Mouse (Mus musculus): Measurements from ENCODE around the gene Jak1.

Jak1 gene

GRCm38 (mm10) chr4:101165776-101166175 lies 99.3 kb downstream of the Jak1 start:
- in situ Hi-C loops (cut with MboI; ENCODE audit: unreplicated experiment in 2 of 2) = loop anchor here (5.0 to 25.0 kb wide), 6 partner anchors 157 to 1221 kb away; partner anchors contain the start of gene Leprot (in 2 of the 2)

DNA sequence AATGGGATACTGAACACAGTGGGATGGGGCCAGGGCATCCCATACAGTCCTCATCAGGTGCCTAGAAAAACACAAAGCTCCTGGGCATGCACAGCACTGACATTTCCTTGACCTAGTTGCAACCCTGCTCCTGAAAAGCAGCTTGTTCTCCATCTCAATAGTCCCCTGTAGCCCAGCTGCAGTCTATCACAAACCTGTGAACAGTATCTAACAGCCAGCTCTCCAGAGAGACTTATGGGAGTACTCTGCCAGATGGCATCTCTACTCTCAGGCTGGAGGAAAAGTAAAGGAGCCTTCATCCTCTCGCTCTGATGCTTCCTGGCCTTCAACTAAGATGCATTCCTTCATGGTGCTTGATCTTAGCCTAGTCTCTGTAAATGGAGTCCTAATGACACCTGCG lies 100.4 kb downstream of the Jak1 start:
- in situ Hi-C loops (cut with MboI; ENCODE audit: unreplicated experiment in 2 of 2) = loop anchor here (5.0 to 25.0 kb wide), 6 partner anchors 158 to 1220 kb away; partner anchors contain the start of gene Leprot (in 2 of the 2)

GRCm38 (mm10) chr4:101164189-101164588 lies 100.9 kb downstream of the Jak1 start:
- in situ Hi-C loops (cut with MboI; ENCODE audit: unreplicated experiment in 2 of 2) = loop anchor here (10.0 to 25.0 kb wide), 4 partner anchors 291 to 1219 kb away; partner anchors contain the start of gene Leprot (in 2 of the 2)

- in situ Hi-C loops (cut with MboI; ENCODE audit: unreplicated experiment in 2 of 2) = loop anchor here (10.0 to 25.0 kb wide), 4 partner anchors 294 to 1216 kb away; partner anchors contain the start of gene Leprot (in 2 of the 2)
These were observed 104.3 kb downstream of the Jak1 start for GRCm38 (mm10) chr4:101160821-101161220.

DNA sequence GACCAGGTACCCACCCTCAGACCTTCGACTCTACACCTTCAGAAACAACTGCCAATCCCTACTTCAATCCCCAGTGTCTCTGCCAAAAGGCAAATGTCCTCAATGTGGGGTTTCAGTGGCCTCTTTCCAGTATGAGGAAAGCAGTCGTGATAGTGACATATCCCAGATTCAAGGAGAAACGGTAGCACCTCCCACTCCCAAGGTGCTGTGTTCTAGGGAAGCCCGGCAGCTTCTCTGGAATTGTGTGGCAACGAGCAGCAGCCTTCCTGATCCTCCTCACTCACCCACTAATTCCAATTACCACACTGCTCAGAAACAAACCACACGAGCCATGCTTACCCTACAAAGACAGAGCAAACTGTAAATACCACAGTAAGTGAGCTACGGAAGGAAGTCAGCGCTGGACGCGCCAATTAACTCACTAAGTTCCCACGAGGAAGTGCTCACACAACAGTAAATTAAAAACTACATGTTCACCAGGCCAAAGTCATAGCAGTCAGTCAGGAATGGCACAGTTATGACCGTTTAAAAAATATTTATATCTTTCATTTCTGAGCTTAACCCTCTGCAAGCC lies 105.8 kb downstream of the Jak1 start:
- in situ Hi-C loops (cut with MboI; ENCODE audit: unreplicated experiment in 2 of 2) = loop anchor here in 1 of 2 experiments (25.0 kb wide), 1 partner anchor 478 kb away; the partner anchor contains the start of gene Leprot

GRCm38 (mm10) chr4:101158282-101158681 lies 106.8 kb downstream of the Jak1 start:
- in situ Hi-C loops (cut with MboI; ENCODE audit: unreplicated experiment in 2 of 2) = loop anchor here in 1 of 2 experiments (25.0 kb wide), 1 partner anchor 479 kb away; the partner anchor contains the start of gene Leprot

- in situ Hi-C loops (cut with MboI; ENCODE audit: unreplicated experiment in 2 of 2) = loop anchor here in 1 of 2 experiments (25.0 kb wide), 1 partner anchor 480 kb away; the partner anchor contains the start of gene Leprot
These were observed 107.6 kb downstream of the Jak1 start for GRCm38 (mm10) chr4:101157476-101157875.

DNA sequence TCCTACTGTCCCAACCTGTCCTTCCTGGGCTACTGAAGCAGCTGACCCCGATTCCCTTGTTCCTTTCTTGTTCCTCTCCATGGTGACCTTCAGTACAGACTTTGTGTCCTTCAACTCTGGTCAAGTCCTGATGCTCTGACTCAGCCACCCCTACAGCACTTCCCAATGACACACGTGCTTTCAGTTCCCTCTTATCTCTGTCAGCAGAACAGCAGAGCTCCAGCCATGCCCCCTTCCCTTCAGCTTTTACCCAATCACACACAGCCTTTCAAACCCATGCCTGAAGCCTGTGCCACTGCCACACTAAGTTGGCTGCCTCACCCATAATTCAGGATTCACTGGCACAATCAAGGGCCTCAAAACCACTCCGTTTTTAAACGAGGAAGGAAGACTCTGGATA lies 109.5 kb downstream of the Jak1 start:
- in situ Hi-C loops (cut with MboI; ENCODE audit: unreplicated experiment in 2 of 2) = loop anchor here in 1 of 2 experiments (25.0 kb wide), 1 partner anchor 482 kb away; the partner anchor contains the start of gene Leprot

GRCm38 (mm10) chr4:101146891-101147655 lies 118.0 kb downstream of the Jak1 start:
- in situ Hi-C loops (cut with MboI; ENCODE audit: unreplicated experiment in 2 of 2) = loop anchor here (10.0 to 25.0 kb wide), 3 partner anchors 1435 to 1912 kb away; partner anchors contain the start of gene Alg6 (in 1 of the 2)

- in situ Hi-C loops (cut with MboI; ENCODE audit: unreplicated experiment in 2 of 2) = loop anchor here (10.0 to 25.0 kb wide), 3 partner anchors 1434 to 1911 kb away; partner anchors contain the start of gene Alg6 (in 1 of the 2)
These were observed 118.9 kb downstream of the Jak1 start for GRCm38 (mm10) chr4:101146047-101146745.

- in situ Hi-C loops (cut with MboI; ENCODE audit: unreplicated experiment in 2 of 2) = loop anchor here (10.0 to 25.0 kb wide), 3 partner anchors 1432 to 1910 kb away; partner anchors contain the start of gene Alg6 (in 1 of the 2)
These were observed 120.3 kb downstream of the Jak1 start for GRCm38 (mm10) chr4:101144790-101145189.

- in situ Hi-C loops (cut with MboI; ENCODE audit: unreplicated experiment in 2 of 2) = loop anchor here (10.0 to 25.0 kb wide), 3 partner anchors 1432 to 1910 kb away; partner anchors contain the start of gene Alg6 (in 1 of the 2)
These were observed 120.7 kb downstream of the Jak1 start for GRCm38 (mm10) chr4:101144361-101144760.

GRCm38 (mm10) chr4:101143901-101144300 lies 121.2 kb downstream of the Jak1 start:
- in situ Hi-C loops (cut with MboI; ENCODE audit: unreplicated experiment in 2 of 2) = loop anchor here (10.0 to 25.0 kb wide), 3 partner anchors 1432 to 1909 kb away; partner anchors contain the start of gene Alg6 (in 1 of the 2)

DNA sequence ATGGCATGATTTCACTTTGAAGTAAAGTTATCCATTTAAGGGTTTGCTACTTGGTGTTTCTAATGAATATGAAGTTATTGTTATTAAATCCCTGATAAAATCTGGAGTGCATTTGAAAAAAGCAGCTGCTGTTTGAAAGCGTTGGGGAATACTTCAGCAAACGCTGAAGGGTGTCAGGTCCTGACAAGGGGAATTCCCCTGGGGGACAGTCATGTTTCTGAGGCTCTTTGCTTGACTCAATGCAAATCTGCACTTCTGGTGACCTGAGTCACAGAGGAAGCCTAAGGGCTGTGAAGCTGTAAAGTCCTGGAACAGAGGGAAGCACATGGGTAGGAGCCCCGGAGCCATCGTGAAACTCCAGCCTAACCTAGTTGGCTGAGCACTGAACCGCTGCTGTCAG lies 123.3 kb downstream of the Jak1 start:
- in situ Hi-C loops (cut with MboI; ENCODE audit: unreplicated experiment in 2 of 2) = loop anchor here (10.0 to 25.0 kb wide), 3 partner anchors 1429 to 1907 kb away; partner anchors contain the start of gene Alg6 (in 1 of the 2)

DNA sequence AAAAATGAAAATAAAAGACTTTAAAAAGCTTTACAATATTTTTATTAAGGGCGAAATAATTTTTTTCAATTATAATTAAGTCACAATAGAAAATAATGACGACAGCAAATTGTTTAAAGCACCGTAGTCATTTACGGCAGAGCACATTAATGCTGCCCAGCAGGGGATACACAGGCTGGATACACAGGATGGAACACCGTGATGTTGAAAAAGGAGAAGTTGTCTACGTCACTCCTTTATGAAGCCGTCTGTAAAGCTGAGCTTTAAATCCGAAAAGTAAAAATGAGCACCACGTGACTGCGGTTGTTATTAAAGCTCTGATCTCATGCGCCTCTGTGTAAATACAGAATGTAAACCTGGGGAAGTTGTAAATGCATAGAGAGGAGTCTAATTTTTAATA lies 127.1 kb downstream of the Jak1 start:
- in situ Hi-C loops (cut with MboI; ENCODE audit: unreplicated experiment in 2 of 2) = loop anchor here (25.0 kb wide), 2 partner anchors 1426 to 1901 kb away; partner anchors contain the start of gene Alg6 (in 1 of the 2)

GRCm38 (mm10) chr4:101135909-101136308 lies 129.2 kb downstream of the Jak1 start:
- in situ Hi-C loops (cut with MboI; ENCODE audit: unreplicated experiment in 2 of 2) = loop anchor here (25.0 kb wide), 2 partner anchors 1424 to 1899 kb away; partner anchors contain the start of gene Alg6 (in 1 of the 2)

- in situ Hi-C loops (cut with MboI; ENCODE audit: unreplicated experiment in 2 of 2) = loop anchor here (25.0 kb wide), 2 partner anchors 1423 to 1898 kb away; partner anchors contain the start of gene Alg6 (in 1 of the 2)
These were observed 130.1 kb downstream of the Jak1 start for GRCm38 (mm10) chr4:101135013-101135412.

- in situ Hi-C loops (cut with MboI; ENCODE audit: unreplicated experiment in 2 of 2) = loop anchor here in 1 of 2 experiments (25.0 kb wide), 1 partner anchor 891 kb away; no protein-coding TSS in a partner anchor
These were observed 144.1 kb downstream of the Jak1 start for GRCm38 (mm10) chr4:101121002-101121401.

- in situ Hi-C loops (cut with MboI; ENCODE audit: unreplicated experiment in 2 of 2) = loop anchor here in 1 of 2 experiments (25.0 kb wide), 1 partner anchor 905 kb away; no protein-coding TSS in a partner anchor
These were observed 158.0 kb downstream of the Jak1 start for GRCm38 (mm10) chr4:101107122-101107521.
